Mouse (Mus musculus) liver, embryonic 11.5 days (tissue): Measurements from ENCODE around the gene Ghdc. TPM values are rescaled to one million over a fixed set of nuclear protein-coding genes. Genes with fewer than 3 reads are reported as not detected.
A peak's percentile ranks its signal among the peaks of the same experiment; 100 is the strongest.

Source experiments
- ATAC-seq: fragments of 200-750 bp; cut with Nextera tagmentation; replicated peaks from 2 replicates; pipeline ENCODE4 v1.8.0; 2017; ENCODE audit warnings: moderate number of reproducible peaks, mild to moderate bottlenecking, moderate TSS enrichment, moderate library complexity; ENCODE audit not compliant: low FRiP score
- DNase-seq: peaks from one replicate; pipeline ENCODE4 v3.0.0-alpha.2; 2017; ENCODE audit warnings: low spot score
- H3K27ac ChIP-seq: fragments of 300-500 bp; sonication (generic); 2 replicates; pipeline ENCODE4 v1.5.1; 2014; ENCODE audit warnings: mild to moderate bottlenecking, low read depth, low read length, control low read depth
- H3K27me3 ChIP-seq: fragments of 300-500 bp; sonication (generic); replicated peaks from 2 replicates; pipeline ENCODE4 v1.6.1; 2014; ENCODE audit warnings: low read length, mixed read lengths; ENCODE audit not compliant: control insufficient read depth, insufficient read depth
- H3K36me3 ChIP-seq: fragments of 300-500 bp; sonication (generic); 2 replicates; pipeline ENCODE4 v1.6.1; 2014; ENCODE audit warnings: mild to moderate bottlenecking, low read length, moderate library complexity, mixed read lengths; ENCODE audit not compliant: control insufficient read depth, insufficient read depth
- H3K4me1 ChIP-seq: fragments of 300-500 bp; sonication (generic); replicated peaks from 2 replicates; pipeline ENCODE4 v1.6.1; 2014; ENCODE audit warnings: low read length, mixed read lengths; ENCODE audit not compliant: control insufficient read depth, insufficient read depth
- H3K4me2 ChIP-seq: fragments of 300-500 bp; sonication (generic); 2 replicates; pipeline ENCODE4 v1.6.1; 2014; ENCODE audit warnings: mild to moderate bottlenecking, control low read depth, moderate library complexity
- H3K4me3 ChIP-seq: fragments of 300-500 bp; sonication (generic); 2 replicates; pipeline ENCODE4 v1.5.1; 2014; ENCODE audit warnings: low read depth, low read length, control low read depth
- H3K9ac ChIP-seq: fragments of 300-500 bp; sonication (generic); 2 replicates; pipeline ENCODE4 v1.6.1; 2014; ENCODE audit warnings: low read depth, low read length, control low read depth
- H3K9me3 ChIP-seq: fragments of 300-500 bp; sonication (generic); 2 replicates; pipeline ENCODE4 v1.6.1; 2016; ENCODE audit warnings: low read length, inconsistent platforms, mixed read lengths; ENCODE audit not compliant: control insufficient read depth
- WGBS: fragments of 180-500 bp; shearing (Covaris S2); extraction: QIAGEN DNeasy Blood & Tissue Kit; methylation state at CpG from one replicate; pipeline ENCODE4 v1.1.7; 2014; 5-methylcytosine and 5-hydroxymethylcytosine counted together
- polyA plus RNA-seq: library from polyadenylated mRNA; unstranded; fragments of >200 nt; fragmentation: Nextera tagmentation; extraction: Ambion mirVana; gene quantifications from 2 replicates; pipeline ENCODE4 v1.2.1, GENCODE M21; 2014

Gene Ghdc
- polyA plus RNA-seq, 1 experiment from 2014 or later: 3.1 TPM

DNA sequence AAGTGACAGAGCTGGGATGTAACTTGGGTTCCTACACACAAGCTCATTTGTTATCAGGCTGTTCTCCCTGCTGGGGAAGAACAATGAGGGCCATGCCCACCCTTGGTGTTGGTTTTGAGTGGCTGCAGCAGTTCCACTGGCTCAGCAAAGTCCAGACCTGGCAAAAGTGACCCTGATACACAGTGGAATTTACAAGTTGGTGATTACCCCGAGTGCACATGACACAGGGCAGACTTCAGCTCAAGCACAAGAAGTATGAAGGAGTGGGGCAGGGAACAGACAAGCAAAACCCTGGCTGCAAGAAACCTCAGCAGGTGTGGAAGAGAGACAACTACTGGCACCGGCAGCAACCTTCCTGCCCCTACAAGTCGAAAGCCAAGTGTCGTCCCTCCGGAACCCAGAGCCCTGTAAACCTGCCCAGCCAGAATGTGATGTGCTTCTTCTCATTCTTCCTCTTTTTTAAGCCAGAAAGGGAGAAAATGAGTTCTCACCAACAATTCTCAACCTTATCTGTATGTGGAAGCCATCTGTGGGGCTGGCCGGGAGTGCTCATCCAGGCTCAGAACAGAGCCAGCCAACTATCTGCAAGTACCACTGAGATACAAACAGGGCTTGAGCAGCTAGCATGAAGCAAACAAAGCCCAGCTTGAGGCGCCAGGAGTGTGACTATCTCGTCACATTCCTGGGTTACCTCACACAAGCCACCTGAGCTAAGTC lies 48.8 kb downstream of the Ghdc start:
- H3K9ac ChIP-seq: 0 out of 2 replicates have a peak overlapping the region, but pooled peaks have one; percentile 25
- ATAC-seq (peak; percentile 76), DNase-seq (no peak)
- H3K4me3 ChIP-seq: no peak overlapping the region; the same call in 1 of the 2 replicates
- peak overlapping the region; percentile 74 for H3K27ac ChIP-seq
- WGBS: 40% methylated on average over 8 of the region's 8 CpGs
- peak overlapping the region; percentile 42 for H3K4me2 ChIP-seq
- H3K36me3 ChIP-seq: peaks cover 20% of the 10 kb centered on the region
- H3K9me3 ChIP-seq: no peaks in the 10 kb centered on the region
- H3K4me1 ChIP-seq: peaks cover 61% of the 10 kb centered on the region
- no peaks in the 10 kb centered on the region for H3K27me3 ChIP-seq

DNA sequence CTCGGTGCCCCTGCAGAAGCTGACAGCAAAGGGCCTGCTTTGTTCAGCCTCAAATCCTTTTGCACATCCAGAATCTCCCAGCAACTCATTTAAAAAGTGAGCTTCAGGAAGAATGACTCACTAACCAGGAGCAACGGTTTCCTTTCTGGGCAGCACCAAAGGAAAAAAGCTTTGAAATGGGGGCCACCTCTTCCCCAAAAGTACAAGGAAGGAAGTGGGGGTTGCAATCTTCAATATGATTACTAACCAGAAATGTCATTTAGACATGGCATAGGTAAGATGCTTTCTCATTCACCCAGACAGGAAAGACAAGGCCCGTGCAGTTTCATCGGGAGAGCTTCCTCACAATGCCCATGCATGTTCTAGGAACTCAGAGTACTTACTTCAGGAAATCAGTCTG lies 49.5 kb downstream of the Ghdc start:
- Histone ChIP-seq H3K27me3 (no peaks in the 10 kb centered on the region), H3K9ac (0 out of 2 replicates have a peak overlapping the region, but pooled peaks have one; percentile 25), H3K9me3 (no peaks in the 10 kb centered on the region), H3K4me1 (peaks cover 61% of the 10 kb centered on the region), H3K27ac (peak overlapping the region; percentile 74), H3K36me3 (peaks cover 24% of the 10 kb centered on the region), H3K4me2 (peak overlapping the region; percentile 29), H3K4me3 (no peak overlapping the region)
- 34% methylated on average over 4 of the region's 4 CpGs for WGBS
- DNase-seq: no peak
- no peak for ATAC-seq

- Histone ChIP-seq H3K36me3 (peaks cover 31% of the 10 kb centered on the region), H3K4me3 (no peak overlapping the region), H3K27ac (peak overlapping the region; percentile 74; the same call in 1 of the 2 replicates), H3K27me3 (no peaks in the 10 kb centered on the region), H3K9ac (no peak overlapping the region), H3K4me2 (no peak overlapping the region), H3K4me1 (peaks cover 51% of the 10 kb centered on the region), H3K9me3 (no peaks in the 10 kb centered on the region)
- DNase-seq: no peak
- no peak for ATAC-seq
- 47% methylated on average over 5 of the region's 5 CpGs for WGBS
Observed at GRCm38 (mm10) chr11:100720345-100720744, 50.4 kb downstream of the Ghdc start.

- 80% methylated on average over 11 of the region's 11 CpGs for WGBS
- H3K9me3 ChIP-seq: no peaks in the 10 kb centered on the region
- H3K4me3 ChIP-seq: no peak overlapping the region
- H3K9ac ChIP-seq: no peak overlapping the region
- no peaks in the 10 kb centered on the region for H3K27me3 ChIP-seq
- peaks cover 33% of the 10 kb centered on the region for H3K36me3 ChIP-seq
- no peak for ATAC-seq
- H3K4me2 ChIP-seq: no peak overlapping the region
- peaks cover 47% of the 10 kb centered on the region for H3K4me1 ChIP-seq
- H3K27ac ChIP-seq: peak overlapping the region; percentile 7; the same call in 1 of the 2 replicates
- no peak for DNase-seq
Observed at GRCm38 (mm10) chr11:100719893-100720292, 50.9 kb downstream of the Ghdc start.

- no peak for DNase-seq
- 76% methylated on average over 3 of the region's 3 CpGs for WGBS
- ATAC-seq: no peak
- no peak overlapping the region for H3K4me2 ChIP-seq
- H3K9ac ChIP-seq: no peak overlapping the region
- H3K4me3 ChIP-seq: no peak overlapping the region
- H3K4me1 ChIP-seq: peaks cover 47% of the 10 kb centered on the region
- no peaks in the 10 kb centered on the region for H3K27me3 ChIP-seq
- peaks cover 33% of the 10 kb centered on the region for H3K36me3 ChIP-seq
- no peak overlapping the region; the same call in 1 of the 2 replicates for H3K27ac ChIP-seq
- H3K9me3 ChIP-seq: no peaks in the 10 kb centered on the region
Observed at GRCm38 (mm10) chr11:100719312-100719711, 51.4 kb downstream of the Ghdc start.

GRCm38 (mm10) chr11:100718866-100719265 lies 51.9 kb downstream of the Ghdc start:
- Histone ChIP-seq H3K9ac (no peak overlapping the region), H3K36me3 (peaks cover 33% of the 10 kb centered on the region), H3K27me3 (no peaks in the 10 kb centered on the region)

DNA sequence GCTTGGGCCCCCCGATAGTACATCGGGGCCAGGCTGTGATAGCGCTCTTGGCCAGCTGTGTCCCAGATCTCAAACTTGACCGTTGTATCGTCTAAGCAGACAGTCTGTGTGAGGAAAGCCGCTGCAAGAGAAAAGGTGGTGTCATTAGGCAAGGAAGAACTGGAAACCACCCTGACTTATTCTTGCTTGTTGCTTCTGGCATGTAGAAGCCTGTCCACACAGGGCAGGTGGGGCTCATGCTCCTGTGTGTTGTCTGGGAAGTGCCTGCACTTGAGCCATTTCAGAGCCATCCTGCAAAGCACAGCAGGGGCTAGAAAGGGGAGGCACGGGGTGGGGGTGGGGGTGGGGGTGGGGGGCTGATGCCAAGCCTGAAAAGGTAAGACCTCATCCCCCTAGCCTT lies 52.3 kb downstream of the Ghdc start:
- peaks cover 33% of the 10 kb centered on the region for H3K36me3 ChIP-seq
- H3K4me1 ChIP-seq: peaks cover 51% of the 10 kb centered on the region

More at GRCm38 (mm10) chr11:100718866-100719265, 51.9 kb downstream of the Ghdc start:
- no peaks in the 10 kb centered on the region for H3K9me3 ChIP-seq
- DNase-seq (no peak), ATAC-seq (no peak)
- H3K4me1 ChIP-seq: peaks cover 49% of the 10 kb centered on the region
- no peak overlapping the region for H3K4me3 ChIP-seq
- WGBS: 85% methylated on average over 4 of the region's 4 CpGs
- no peak overlapping the region for H3K4me2 ChIP-seq
- H3K27ac ChIP-seq: no peak overlapping the region

DNA sequence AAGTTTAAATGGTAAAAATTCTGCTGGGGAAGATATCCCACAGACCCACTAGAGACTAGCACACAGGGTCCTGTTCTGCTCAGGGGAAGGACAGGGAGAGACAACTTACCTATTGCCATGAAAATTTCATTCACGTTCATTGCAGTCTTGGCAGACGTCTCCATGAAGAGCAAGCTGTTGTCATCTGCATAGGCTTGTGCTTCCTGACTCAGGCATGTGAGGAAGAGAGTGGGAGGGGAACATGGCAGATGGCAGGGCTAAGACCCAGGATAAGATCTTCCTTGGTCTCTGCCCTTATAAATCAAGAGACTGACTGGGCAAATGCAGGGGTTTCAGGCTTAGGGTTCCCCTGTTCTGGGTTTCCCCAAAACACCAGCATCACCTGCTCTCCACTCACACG lies 54.1 kb downstream of the Ghdc start:
- no peak overlapping the region for H3K27ac ChIP-seq
- H3K27me3 ChIP-seq: no peaks in the 10 kb centered on the region
- no peak overlapping the region for H3K4me2 ChIP-seq
- H3K9ac ChIP-seq: no peak overlapping the region
- peaks cover 44% of the 10 kb centered on the region for H3K4me1 ChIP-seq
- no peak for ATAC-seq
- DNase-seq: no peak
- H3K9me3 ChIP-seq: no peaks in the 10 kb centered on the region
- peaks cover 33% of the 10 kb centered on the region for H3K36me3 ChIP-seq
- 86% methylated on average over 3 of the region's 3 CpGs for WGBS
- H3K4me3 ChIP-seq: no peak overlapping the region

More for the DNA sequence above, 52.3 kb downstream of the Ghdc start:
- H3K9ac ChIP-seq: no peak overlapping the region
- WGBS: 88% methylated on average over 7 of the region's 7 CpGs
- no peaks in the 10 kb centered on the region for H3K27me3 ChIP-seq
- no peak overlapping the region for H3K4me2 ChIP-seq
- no peak overlapping the region for H3K27ac ChIP-seq
- no peak for DNase-seq
- H3K4me3 ChIP-seq: no peak overlapping the region
- ATAC-seq: no peak
- no peaks in the 10 kb centered on the region for H3K9me3 ChIP-seq
